8 mouse cellular contexts compared by ENCODE assay signal in genomic region chr10:117148361-117149003, GRCm38 (mm10). TPM values are rescaled to one million over a fixed set of nuclear protein-coding genes. Genes with fewer than 3 reads are reported as not detected.
DNase-seq lines count a peak whose midpoint lies in the region; ATAC-seq and TF ChIP-seq lines count a peak whose summit lies in the region.

TSS of gene Frs2 (minus strand) at chr10:117148534.

- H3K4me1 ChIP-seq in G1E (ENCODE audit: insufficient read depth, low read depth, low read length): peaks cover 62% of the 10 kb centered on the region
- H3K4me1 ChIP-seq in forebrain, postnatal 0 days (ENCODE audit: insufficient read depth): peaks cover 10% of the 10 kb centered on the region; the same call in 1 of the 2 replicates
- peaks cover 60% of the 10 kb centered on the region for H3K4me1 ChIP-seq in lung, embryonic 15.5 days

- no peaks in the 10 kb centered on the region for H3K27me3 ChIP-seq in G1E (ENCODE audit: insufficient read depth, low read length)
- peaks cover 7% of the 10 kb centered on the region for H3K27me3 ChIP-seq in forebrain, postnatal 0 days (ENCODE audit: insufficient read depth, low read length)
- no peaks in the 10 kb centered on the region for H3K27me3 ChIP-seq in lung, embryonic 15.5 days

- peaks cover under 1% of the 10 kb centered on the region for H3K36me3 ChIP-seq in G1E (replicated peaks)
- H3K36me3 ChIP-seq in forebrain, postnatal 0 days (ENCODE audit: insufficient read depth): no peaks in the 10 kb centered on the region
- H3K36me3 ChIP-seq in lung, embryonic 15.5 days: no peaks in the 10 kb centered on the region

- peak within 1 kb of the TSS; percentile 91 for H3K9ac ChIP-seq in forebrain, postnatal 0 days
- H3K9ac ChIP-seq in lung, embryonic 15.5 days: peak within 1 kb of the TSS; percentile 93

- TF ChIP-seq CTCF in G1E (IDR thresholded peaks at IDR 0.05; ENCODE audit: low read depth, low read length): no peak
- TF ChIP-seq CTCF in forebrain, postnatal 0 days (IDR thresholded peaks at IDR 0.05; ENCODE audit: low read depth): no peak

- H3K27ac ChIP-seq in forebrain, postnatal 0 days (ENCODE audit: low read depth, low read length): peak within 1 kb of the TSS; percentile 89
- peak within 1 kb of the TSS; percentile 89 for H3K27ac ChIP-seq in lung, embryonic 15.5 days

- ATAC-seq in G1E (ENCODE audit: extremely low read depth, insufficient number of reproducible peaks, low FRiP score, poor library complexity, severe bottlenecking): peak; percentile 82
- ATAC-seq in forebrain, postnatal 0 days: peak; percentile 98
- ATAC-seq in lung, embryonic 15.5 days (ENCODE audit: borderline replicate concordance, extremely low read depth, low FRiP score, low TSS enrichment): peak; percentile 95

- peak within 1 kb of the TSS; percentile 69 for H3K4me2 ChIP-seq in forebrain, postnatal 0 days (ENCODE audit: low read depth)
- peak within 1 kb of the TSS; percentile 79 for H3K4me2 ChIP-seq in lung, embryonic 15.5 days

- no peaks in the 10 kb centered on the region for H3K9me3 ChIP-seq in G1E (replicated peaks)
- no peaks in the 10 kb centered on the region for H3K9me3 ChIP-seq in forebrain, postnatal 0 days (ENCODE audit: low read length)
- H3K9me3 ChIP-seq in lung, embryonic 15.5 days: no peaks in the 10 kb centered on the region

- H3K4me3 ChIP-seq in G1E (ENCODE audit: low read depth, low read length): peak within 1 kb of the TSS; percentile 97
- H3K4me3 ChIP-seq in forebrain, postnatal 0 days (ENCODE audit: low read depth, low read length): peak within 1 kb of the TSS; percentile 99
- peak within 1 kb of the TSS; percentile 97 for H3K4me3 ChIP-seq in lung, embryonic 15.5 days

- WGBS in forebrain, postnatal 0 days: 4% methylated on average over 47 of the region's 57 CpGs
- WGBS in lung, embryonic 15.5 days: under 1% methylated on average over 55 of the region's 57 CpGs

- DNase-seq in G1E (ENCODE audit: low spot score): peak; percentile 92
- peak; percentile 96 to 97 for DNase-seq in cerebellum, adult 18-20 months
- DNase-seq in forebrain, postnatal 0 days: peak; percentile 93
- peak; percentile 97 for DNase-seq in heart, postnatal 4 days
- peak; percentile 89 for DNase-seq in layer of hippocampus, adult 8-10 months (ENCODE audit: low spot score in 2 of 2)
- DNase-seq in ovary, adult 18-20 months (ENCODE audit: low spot score): peak; percentile 95
- peak; percentile 96 for DNase-seq in thymus, postnatal 0 days (ENCODE audit: low spot score)

RNA-seq across cellular contexts. Expression of gene Frs2, which starts in this region (rescaled TPM):
- 105 and 107 TPM in 2 replicates for total RNA-seq in G1E (2014; fragmentation: Nextera tagmentation)
- 15.9 and 19.6 TPM in 2 replicates for total RNA-seq in G1E (2017)
- polyA plus RNA-seq in G1E (2012): 12.8 and 16.6 TPM in 2 replicates
- total RNA-seq in forebrain, postnatal 0 days (2014; rRNA removed): 17.0 and 28.7 TPM in 2 replicates
- 11.3 and 17.2 TPM in 2 replicates for polyA plus RNA-seq in forebrain, postnatal 0 days (2015; fragmentation: Nextera tagmentation; extraction: Ambion mirVana)
- 10 to 100 TPM; 23.5 to 25.6 TPM for total RNA-seq in heart, postnatal 4 days (2021)
- total RNA-seq in layer of hippocampus, adult 8-10 months (2022): 10 to 100 TPM; 35.8 to 44.1 (median 40.8) TPM
- 14.5 and 17.4 TPM in 2 replicates for polyA plus RNA-seq in lung, embryonic 15.5 days (2015; fragmentation: Nextera tagmentation; extraction: Ambion mirVana)
- polyA plus RNA-seq in thymus, postnatal 0 days (2015; fragmentation: Nextera tagmentation; extraction: Ambion mirVana): 13.1 and 14.6 TPM in 2 replicates

Comparison
In these comparisons a context has a peak if more than half of its experiments do, and no peak if none do; other contexts are left out.
1. Peak in every context shown above with its lines: DNase-seq, ATAC-seq, H3K4me3 ChIP-seq and H3K27ac ChIP-seq.